Mouse (Mus musculus) forebrain, embryonic 16.5 days (tissue): Measurements from ENCODE around the gene Hbb-y. TPM values are rescaled to one million over a fixed set of nuclear protein-coding genes. Genes with fewer than 3 reads are reported as not detected.

ENCODE experiments used
- ATAC-seq: fragments of 200-750 bp; cut with Nextera tagmentation; 2 replicates; pipeline ENCODE4 v1.8.0; 2017; ENCODE audit warnings: mild to moderate bottlenecking, moderate library complexity
- H3K27ac ChIP-seq: fragments of 300-500 bp; sonication (generic); 2 replicates; pipeline ENCODE4 v1.5.1; 2014; ENCODE audit warnings: low read length, control low read depth
- H3K27me3 ChIP-seq: fragments of 300-500 bp; sonication (generic); replicated peaks from 2 replicates; pipeline ENCODE4 v1.6.1; 2014; ENCODE audit warnings: low read length; ENCODE audit not compliant: control insufficient read depth, insufficient read depth
- H3K36me3 ChIP-seq: fragments of 300-500 bp; sonication (generic); 2 replicates; pipeline ENCODE4 v1.6.1; 2014; ENCODE audit not compliant: control insufficient read depth, insufficient read depth
- H3K4me1 ChIP-seq: fragments of 300-500 bp; sonication (generic); replicated peaks from 2 replicates; pipeline ENCODE4 v1.6.1; 2014; ENCODE audit warnings: low read length; ENCODE audit not compliant: control insufficient read depth, insufficient read depth
- H3K4me2 ChIP-seq: fragments of 300-500 bp; sonication (generic); 2 replicates; pipeline ENCODE4 v1.6.1; 2014; ENCODE audit warnings: mild to moderate bottlenecking, low read length, control low read depth
- H3K4me3 ChIP-seq: fragments of 300-500 bp; sonication (generic); replicated peaks from 2 replicates; pipeline ENCODE4 v1.5.1; 2014; ENCODE audit warnings: mild to moderate bottlenecking, low read length, control low read depth
- H3K9ac ChIP-seq: fragments of 300-500 bp; sonication (generic); replicated peaks from 2 replicates; pipeline ENCODE4 v1.6.1; 2014; ENCODE audit warnings: low read depth, low read length, control low read depth
- H3K9me3 ChIP-seq: fragments of 300-500 bp; sonication (generic); 2 replicates; pipeline ENCODE4 v1.6.1; 2016; ENCODE audit warnings: low read length; ENCODE audit not compliant: control insufficient read depth
- WGBS: fragments of 180-500 bp; shearing (Covaris S2); extraction: QIAGEN DNeasy Blood & Tissue Kit; methylation state at CpG from one replicate; pipeline ENCODE4 v1.1.7; 2014; 5-methylcytosine and 5-hydroxymethylcytosine counted together
- polyA plus RNA-seq: library from polyadenylated mRNA; unstranded; fragments of >200 nt; fragmentation: Nextera tagmentation; extraction: Ambion mirVana; gene quantifications from 2 replicates; pipeline ENCODE4 v1.2.1, GENCODE M21; 2015

Hbb-y gene
- polyA plus RNA-seq: 24.4 and 25.7 TPM in 2 replicates

GRCm38 (mm10) chr7:103853090-103853489 is at the start of gene Hbb-y:
Hbb-y (minus strand) TSS chr7:103853216.
- H3K27ac ChIP-seq: no peak within 1 kb of the TSS
- H3K36me3 ChIP-seq: no peaks in the 10 kb centered on the region
- no peak within 1 kb of the TSS for H3K9ac ChIP-seq
- no peak within 1 kb of the TSS for H3K4me3 ChIP-seq
- ATAC-seq: no peak
- no peaks in the 10 kb centered on the region for H3K27me3 ChIP-seq
- no peaks in the 10 kb centered on the region for H3K4me1 ChIP-seq
- no peak within 1 kb of the TSS for H3K4me2 ChIP-seq
- no peaks in the 10 kb centered on the region for H3K9me3 ChIP-seq
- WGBS: 78% methylated on average over 2 of the region's 2 CpGs

- WGBS: 89% methylated on average over 1 of the region's 1 CpGs
- H3K4me1 ChIP-seq: no peaks in the 10 kb centered on the region
- no peak within 1 kb of the TSS for H3K4me2 ChIP-seq
- no peaks in the 10 kb centered on the region for H3K36me3 ChIP-seq
- H3K27ac ChIP-seq: no peak within 1 kb of the TSS
- ATAC-seq: no peak
- no peak within 1 kb of the TSS for H3K9ac ChIP-seq
- no peak within 1 kb of the TSS for H3K4me3 ChIP-seq
- H3K9me3 ChIP-seq: no peaks in the 10 kb centered on the region
- H3K27me3 ChIP-seq: no peaks in the 10 kb centered on the region
Measured at GRCm38 (mm10) chr7:103894385-103894784, 41.4 kb upstream of the Hbb-y start, which contains the start of gene Olfr64. Olfr64 (minus strand) TSS chr7:103894485.

- H3K9ac ChIP-seq: no peak within 1 kb of the TSS
- no peaks in the 10 kb centered on the region for H3K36me3 ChIP-seq
- ATAC-seq: no peak
- no peaks in the 10 kb centered on the region for H3K27me3 ChIP-seq
- no peak within 1 kb of the TSS for H3K4me3 ChIP-seq
- no peaks in the 10 kb centered on the region for H3K9me3 ChIP-seq
- no peak within 1 kb of the TSS for H3K27ac ChIP-seq
- H3K4me1 ChIP-seq: no peaks in the 10 kb centered on the region
- no peak within 1 kb of the TSS for H3K4me2 ChIP-seq
Measured at GRCm38 (mm10) chr7:103886152-103886551, 33.1 kb upstream of the Hbb-y start, which contains the start of gene Olfr66. Olfr66 (minus strand) TSS chr7:103886252.

- Histone ChIP-seq H3K4me2 (no peak overlapping the region), H3K27me3 (no peaks in the 10 kb centered on the region), H3K27ac (no peak overlapping the region), H3K9ac (no peak overlapping the region), H3K9me3 (no peaks in the 10 kb centered on the region), H3K4me1 (no peaks in the 10 kb centered on the region), H3K4me3 (no peak overlapping the region), H3K36me3 (no peaks in the 10 kb centered on the region)
- WGBS: 92% methylated on average over 2 of the region's 2 CpGs
- no peak for ATAC-seq
Measured at GRCm38 (mm10) chr7:103877093-103877492, 24.1 kb upstream of the Hbb-y start.

- H3K27ac ChIP-seq: no peak overlapping the region
- no peak overlapping the region for H3K4me2 ChIP-seq
- 51% methylated on average over 5 of the region's 5 CpGs for WGBS
- no peak overlapping the region for H3K9ac ChIP-seq
- no peak for ATAC-seq
- H3K4me1 ChIP-seq: no peaks in the 10 kb centered on the region
- H3K4me3 ChIP-seq: no peak overlapping the region
- H3K36me3 ChIP-seq: no peaks in the 10 kb centered on the region
- no peaks in the 10 kb centered on the region for H3K9me3 ChIP-seq
- H3K27me3 ChIP-seq: no peaks in the 10 kb centered on the region
Measured at GRCm38 (mm10) chr7:103874451-103874850, 21.4 kb upstream of the Hbb-y start.

- Histone ChIP-seq H3K36me3 (no peaks in the 10 kb centered on the region), H3K9me3 (no peaks in the 10 kb centered on the region), H3K9ac (no peak overlapping the region), H3K4me3 (no peak overlapping the region), H3K4me2 (no peak overlapping the region), H3K27me3 (no peaks in the 10 kb centered on the region), H3K27ac (no peak overlapping the region), H3K4me1 (no peaks in the 10 kb centered on the region)
- WGBS: 19% methylated on average over 1 of the region's 1 CpGs
- no peak for ATAC-seq
Measured at GRCm38 (mm10) chr7:103873064-103873463, 20.0 kb upstream of the Hbb-y start.

- Histone ChIP-seq H3K4me2 (no peak overlapping the region), H3K4me1 (no peaks in the 10 kb centered on the region), H3K27ac (no peak overlapping the region), H3K36me3 (no peaks in the 10 kb centered on the region), H3K4me3 (no peak overlapping the region), H3K9me3 (no peaks in the 10 kb centered on the region), H3K9ac (no peak overlapping the region), H3K27me3 (no peaks in the 10 kb centered on the region)
- no peak for ATAC-seq
Measured at GRCm38 (mm10) chr7:103870667-103871066, 17.7 kb upstream of the Hbb-y start.

GRCm38 (mm10) chr7:103865716-103866115 is 12.7 kb upstream of the Hbb-y start:
- Histone ChIP-seq H3K27me3 (no peaks in the 10 kb centered on the region), H3K9me3 (no peaks in the 10 kb centered on the region), H3K4me1 (no peaks in the 10 kb centered on the region), H3K36me3 (no peaks in the 10 kb centered on the region), H3K9ac (no peak overlapping the region), H3K4me2 (no peak overlapping the region), H3K27ac (no peak overlapping the region), H3K4me3 (no peak overlapping the region)
- no peak for ATAC-seq

GRCm38 (mm10) chr7:103861531-103861930 is 8.5 kb upstream of the Hbb-y start:
- H3K4me3 ChIP-seq: no peak overlapping the region
- ATAC-seq: no peak
- H3K4me1 ChIP-seq: no peaks in the 10 kb centered on the region
- no peak overlapping the region for H3K9ac ChIP-seq
- no peak overlapping the region for H3K27ac ChIP-seq
- 78% methylated on average over 3 of the region's 3 CpGs for WGBS
- H3K4me2 ChIP-seq: no peak overlapping the region
- H3K36me3 ChIP-seq: no peaks in the 10 kb centered on the region
- no peaks in the 10 kb centered on the region for H3K27me3 ChIP-seq
- no peaks in the 10 kb centered on the region for H3K9me3 ChIP-seq

- Histone ChIP-seq H3K9me3 (no peaks in the 10 kb centered on the region), H3K4me2 (no peak overlapping the region), H3K27me3 (no peaks in the 10 kb centered on the region), H3K9ac (no peak overlapping the region), H3K36me3 (no peaks in the 10 kb centered on the region), H3K4me3 (no peak overlapping the region), H3K27ac (no peak overlapping the region), H3K4me1 (no peaks in the 10 kb centered on the region)
- ATAC-seq: no peak
- WGBS: 64% methylated on average over 1 of the region's 1 CpGs
Measured at GRCm38 (mm10) chr7:103860855-103861254, 7.8 kb upstream of the Hbb-y start.
